Mouse (Mus musculus) liver, embryonic 14.5 days (tissue): ENCODE results near the gene Evpl.

Experiments used
- CTCF ChIP-seq: IDR thresholded peaks from 2 replicates; pipeline ENCODE4 v1.5.1; 2016; ENCODE audit warnings: antibody characterized with exemption, low read depth, control low read depth
- EP300 ChIP-seq: IDR thresholded peaks from 2 replicates; pipeline ENCODE4 v1.6.1; 2016; ENCODE audit warnings: antibody characterized with exemption, low read depth

DNA sequence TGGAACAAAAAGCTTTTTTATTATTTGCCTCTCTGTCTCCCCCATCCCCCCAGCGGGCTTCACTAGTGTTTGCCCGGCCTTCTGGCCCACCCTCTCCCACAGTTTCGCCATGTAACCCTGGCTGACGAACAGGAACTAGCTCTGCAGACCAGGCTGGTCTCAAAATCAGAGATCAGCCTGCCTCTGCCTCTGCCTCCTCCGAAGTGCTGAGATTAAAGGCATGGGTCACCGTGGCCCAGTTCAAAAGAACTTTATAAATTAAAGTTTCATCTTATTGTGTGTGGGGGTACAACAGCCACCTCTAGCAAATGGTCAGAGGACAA lies 40.3 kb downstream of the Evpl start:
- TF ChIP-seq CTCF (no peak), EP300 (no peak)
